Mouse (Mus musculus) thymus, adult 2 months (tissue): ENCODE data around the gene Snw1. TPM values are rescaled to one million over a fixed set of nuclear protein-coding genes. Genes with fewer than 3 reads are reported as not detected.
A peak's percentile ranks its signal among the peaks of the same experiment; 100 is the strongest.

Experiments
- DNase-seq: peaks from one replicate; pipeline ENCODE4 v3.0.0; 2021
- H3K27ac ChIP-seq: fragments of 200-500 bp; 2 replicates; pipeline ENCODE4 v1.5.1; 2012; ENCODE audit warnings: low read length, control low read depth; ENCODE audit not compliant: control insufficient read depth, insufficient read depth
- H3K27me3 ChIP-seq: fragments of 200-500 bp; 2 replicates; pipeline ENCODE4 v1.6.1; 2012; ENCODE audit warnings: mild to moderate bottlenecking, low read length, moderate library complexity, mixed read lengths; ENCODE audit not compliant: control insufficient read depth, insufficient read depth
- H3K36me3 ChIP-seq: fragments of 200-500 bp; 2 replicates; pipeline ENCODE4 v1.6.1; 2012; ENCODE audit warnings: mild to moderate bottlenecking, low read length, moderate library complexity; ENCODE audit not compliant: control insufficient read depth, insufficient read depth
- H3K4me1 ChIP-seq: fragments of 200-500 bp; replicated peaks from 2 replicates; pipeline ENCODE4 v1.6.1; 2012; ENCODE audit warnings: low read length; ENCODE audit not compliant: control insufficient read depth, insufficient read depth
- H3K4me3 ChIP-seq: fragments of 200-500 bp; 2 replicates; pipeline ENCODE4 v1.5.1; 2012; ENCODE audit warnings: mild to moderate bottlenecking, low read length, control low read depth, moderate library complexity; ENCODE audit not compliant: control insufficient read depth, insufficient read depth
- CTCF ChIP-seq: fragments of 200-500 bp; IDR thresholded peaks from 2 replicates; pipeline ENCODE4 v1.5.1; 2012; ENCODE audit warnings: mild to moderate bottlenecking, control low read depth, low read length, moderate library complexity, borderline replicate concordance; ENCODE audit not compliant: control insufficient read depth, poor library complexity, insufficient read depth; ENCODE audit errors: extremely low read depth
- POLR2A ChIP-seq: fragments of 200-500 bp; IDR thresholded peaks from 2 replicates; pipeline ENCODE4 v1.6.1; 2012; ENCODE audit warnings: mild to moderate bottlenecking, low read length, control low read depth, moderate library complexity; ENCODE audit not compliant: control insufficient read depth, poor library complexity, insufficient read depth; ENCODE audit errors: extremely low read depth
- WGBS: fragments of 180-500 bp; shearing (Covaris S2); methylation state at CpG from one replicate; pipeline ENCODE4 v1.1.7; 2018; 5-methylcytosine and 5-hydroxymethylcytosine counted together
- polyA plus RNA-seq: library from polyadenylated mRNA; depleted of rRNA; stranded (reverse); fragments of >200 nt; gene quantifications from 2 replicates; pipeline ENCODE4 v1.2.3, GENCODE M21; 2012

The Snw1 gene
- polyA plus RNA-seq, 1 experiment = 16.8 TPM

- H3K4me3 ChIP-seq = peak overlapping the region; percentile 78
- H3K36me3 ChIP-seq = peaks cover 19% of the 10 kb centered on the region
- peaks cover 6% of the 10 kb centered on the region for H3K4me1 ChIP-seq
- WGBS = under 1% methylated on average over 19 of the region's 19 CpGs
- TF ChIP-seq POLR2A (no peak), CTCF (no peak)
- H3K27me3 ChIP-seq = no peaks in the 10 kb centered on the region
- DNase-seq = no peak
- peak overlapping the region; percentile 77 for H3K27ac ChIP-seq
Measured at GRCm38 (mm10) chr12:87471421-87471963, 582 bp downstream of the Snw1 start.

GRCm38 (mm10) chr12:87470263-87471136, 1.6 kb downstream of the Snw1 start:
- Histone ChIP-seq H3K4me3 (no peak overlapping the region), H3K27ac (no peak overlapping the region), H3K27me3 (no peaks in the 10 kb centered on the region), H3K36me3 (peaks cover 24% of the 10 kb centered on the region), H3K4me1 (peaks cover 6% of the 10 kb centered on the region)
- TF ChIP-seq CTCF = no peak
- TF ChIP-seq POLR2A = no peak
- DNase-seq = no peak
- 64% methylated on average over 7 of the region's 7 CpGs for WGBS

- no peaks in the 10 kb centered on the region for H3K4me1 ChIP-seq
- H3K4me3 ChIP-seq = no peak overlapping the region
- TF ChIP-seq POLR2A (no peak), CTCF (no peak)
- DNase-seq = no peak
- no peak overlapping the region for H3K27ac ChIP-seq
- 96% methylated on average over 6 of the region's 6 CpGs for WGBS
- H3K36me3 ChIP-seq = peaks cover 76% of the 10 kb centered on the region
- no peaks in the 10 kb centered on the region for H3K27me3 ChIP-seq
Measured at GRCm38 (mm10) chr12:87464678-87465297, 7.3 kb downstream of the Snw1 start.

- Histone ChIP-seq H3K27me3 (no peaks in the 10 kb centered on the region), H3K4me1 (no peaks in the 10 kb centered on the region; the same call in 1 of the 2 replicates), H3K27ac (no peak overlapping the region), H3K36me3 (peaks cover 70% of the 10 kb centered on the region), H3K4me3 (no peak overlapping the region)
- no peak for DNase-seq
- no peak for TF ChIP-seq CTCF
- TF ChIP-seq POLR2A = no peak
- WGBS = 90% methylated on average over 9 of the region's 9 CpGs
Measured at GRCm38 (mm10) chr12:87449456-87449855, 22.6 kb downstream of the Snw1 start.

GRCm38 (mm10) chr12:87444211-87444610, 27.9 kb downstream of the Snw1 start:
- H3K36me3 ChIP-seq = peaks cover 34% of the 10 kb centered on the region
- no peak overlapping the region for H3K27ac ChIP-seq
- WGBS = 6% methylated on average over 16 of the region's 16 CpGs
- no peak overlapping the region for H3K4me3 ChIP-seq
- no peak for DNase-seq
- H3K27me3 ChIP-seq = no peaks in the 10 kb centered on the region
- TF ChIP-seq POLR2A (no peak), CTCF (no peak)
- H3K4me1 ChIP-seq = peaks cover 3% of the 10 kb centered on the region; the same call in 1 of the 2 replicates

- TF ChIP-seq CTCF (0 out of 2 replicates have a peak, but pooled peaks have one; percentile 23), POLR2A (peak; percentile 74)
- H3K36me3 ChIP-seq = peaks cover 33% of the 10 kb centered on the region
- under 1% methylated on average over 28 of the region's 28 CpGs for WGBS
- DNase-seq = peak; percentile 90
- H3K4me3 ChIP-seq = peak within 1 kb of the TSS; percentile 73
- H3K27ac ChIP-seq = 0 out of 2 replicates have a peak within 1 kb of the TSS, but pooled peaks have one; percentile 1
- peaks cover 3% of the 10 kb centered on the region; the same call in 1 of the 2 replicates for H3K4me1 ChIP-seq
- H3K27me3 ChIP-seq = no peaks in the 10 kb centered on the region
Measured at GRCm38 (mm10) chr12:87443700-87444122, 28.4 kb downstream of the Snw1 start, which contains the start of the genes Slirp and Alkbh1. Slirp (plus strand) TSS chr12:87443896. Alkbh1 (minus strand) TSS chr12:87444017.
